Comparison of ENCODE assay signal across 33 mouse cellular contexts in genomic region chr12:52211144-52211543, GRCm38 (mm10).
"Had no signal": no experiment of that assay in that cellular context is flagged by ENCODE, and none has a peak within 500 bp of the region (broad histone marks: within the 10 kb centered on the region; RNA-seq: fewer than 3 reads in every experiment).

No protein-coding gene starts in this region.

- H3K4me3 ChIP-seq: heart, adult 2 months; heart, embryonic 10.5 days; heart, embryonic 12.5 days; heart, embryonic 13.5 days; heart, embryonic 15.5 days; hindbrain, embryonic 10.5 days; hindbrain, embryonic 12.5 days; hindbrain, embryonic 13.5 days; hindbrain, embryonic 15.5 days; kidney, embryonic 15.5 days; layer of hippocampus, adult 2 months had no signal

- H3K4me2 ChIP-seq: heart, embryonic 11.5 days; heart, embryonic 12.5 days; heart, embryonic 13.5 days; heart, embryonic 15.5 days; hindbrain, embryonic 12.5 days; hindbrain, embryonic 13.5 days; hindbrain, embryonic 14.5 days; hindbrain, embryonic 15.5 days; kidney, embryonic 15.5 days had no signal

- H3K9ac ChIP-seq: heart, embryonic 12.5 days; heart, embryonic 13.5 days; heart, embryonic 15.5 days; hindbrain, embryonic 12.5 days; hindbrain, embryonic 13.5 days; hindbrain, embryonic 14.5 days; hindbrain, embryonic 15.5 days; kidney, embryonic 15.5 days had no signal

- H3K36me3 ChIP-seq: heart, embryonic 12.5 days; heart, embryonic 13.5 days; heart, embryonic 15.5 days; hindbrain, embryonic 10.5 days; hindbrain, embryonic 12.5 days; hindbrain, embryonic 13.5 days; hindbrain, embryonic 15.5 days; kidney, embryonic 15.5 days had no signal

- DNase-seq: heart, adult 2 months; heart, postnatal 10 days; heart, postnatal 36 days; heart, postnatal 4 days; kidney, adult 11 months; kidney, adult 18-20 months; kidney, adult 2 months; kidney, adult 8-10 months; kidney, adult 9 months; kidney, postnatal 10 days; kidney, postnatal 14 days; kidney, postnatal 25 days; kidney, postnatal 36 days; kidney, postnatal 4 days; layer of hippocampus, adult 9-11 months; layer of hippocampus, postnatal 36 days had no signal

- H3K4me1 ChIP-seq: heart, embryonic 10.5 days; heart, embryonic 12.5 days; heart, embryonic 13.5 days; heart, embryonic 15.5 days; hindbrain, embryonic 10.5 days; hindbrain, embryonic 12.5 days; hindbrain, embryonic 13.5 days; hindbrain, embryonic 15.5 days; kidney, embryonic 15.5 days had no signal

- ATAC-seq: hindbrain, embryonic 16.5 days; hindbrain, postnatal 0 days; inflammation-experienced regulatory T-cells, adult 6 months; intestine, embryonic 16.5 days had no signal

- H3K9me3 ChIP-seq: heart, embryonic 10.5 days; heart, embryonic 12.5 days; heart, embryonic 13.5 days; heart, embryonic 15.5 days; hindbrain, embryonic 10.5 days; hindbrain, embryonic 12.5 days; hindbrain, embryonic 13.5 days; hindbrain, embryonic 15.5 days; kidney, embryonic 15.5 days had no signal

- H3K27ac ChIP-seq: heart, adult 2 months; heart, embryonic 10.5 days; heart, embryonic 13.5 days; heart, embryonic 15.5 days; hindbrain, embryonic 10.5 days; hindbrain, embryonic 12.5 days; hindbrain, embryonic 13.5 days; hindbrain, embryonic 14.5 days; hindbrain, embryonic 15.5 days; hindbrain, postnatal 0 days; kidney, embryonic 15.5 days; kidney, postnatal 0 days; layer of hippocampus, adult 2 months had no signal

- H3K27me3 ChIP-seq: heart, embryonic 12.5 days; heart, embryonic 13.5 days; heart, embryonic 15.5 days; hindbrain, embryonic 12.5 days; hindbrain, embryonic 13.5 days; hindbrain, embryonic 15.5 days; kidney, embryonic 15.5 days had no signal
